ENCODE assay signal across 26 mouse cellular contexts in genomic region chr11:64673546-64673945, GRCm38 (mm10).
A peak's percentile ranks its signal among the peaks of the same experiment; 100 is the strongest.
DNase-seq lines count a peak whose midpoint lies in the region; ATAC-seq and TF ChIP-seq lines count a peak whose summit lies in the region.
"Had no signal": no experiment of that assay in that cellular context is flagged by ENCODE, and none has a peak within 500 bp of the region (broad histone marks: within the 10 kb centered on the region; RNA-seq: fewer than 3 reads in every experiment).

No protein-coding gene starts in this region.

- WGBS in hindbrain, postnatal 0 days, result 51% methylated on average over 4 of the region's 4 CpGs
- 48% methylated on average over 4 of the region's 4 CpGs for WGBS in hindbrain, embryonic 16.5 days
- WGBS in embryonic facial prominence, embryonic 14.5 days, result 31% methylated on average over 4 of the region's 4 CpGs
- 33% methylated on average over 4 of the region's 4 CpGs for WGBS in limb, embryonic 12.5 days
- WGBS in midbrain, embryonic 11.5 days, result 74% methylated on average over 4 of the region's 4 CpGs

- no peak for ATAC-seq in hindbrain, postnatal 0 days
- no peak for ATAC-seq in hindbrain, embryonic 16.5 days
- ATAC-seq in embryonic facial prominence, embryonic 14.5 days (ENCODE audit: low read depth), result no peak
- no peak for ATAC-seq in limb, embryonic 12.5 days (ENCODE audit: insufficient number of reproducible peaks, insufficient read depth, low FRiP score, low TSS enrichment, low read depth)
- no peak for ATAC-seq in midbrain, embryonic 11.5 days (ENCODE audit: low FRiP score)
- ATAC-seq: forebrain, embryonic 16.5 days; inflammation-experienced regulatory T-cells, adult 6 months; intestine, postnatal 0 days had no signal

- H3K36me3 ChIP-seq in hindbrain, postnatal 0 days (ENCODE audit: insufficient read depth, low read length), result no peaks in the 10 kb centered on the region
- H3K36me3 ChIP-seq in hindbrain, embryonic 16.5 days (ENCODE audit: control insufficient read depth, insufficient read depth, low read length), result no peaks in the 10 kb centered on the region
- H3K36me3 ChIP-seq in embryonic facial prominence, embryonic 14.5 days (ENCODE audit: control insufficient read depth, insufficient read depth, low read length), result no peaks in the 10 kb centered on the region
- no peaks in the 10 kb centered on the region for H3K36me3 ChIP-seq in limb, embryonic 12.5 days
- H3K36me3 ChIP-seq in midbrain, embryonic 11.5 days (ENCODE audit: control insufficient read depth, insufficient read depth, low read length), result no peaks in the 10 kb centered on the region
- H3K36me3 ChIP-seq: embryonic facial prominence, embryonic 13.5 days; forebrain, embryonic 10.5 days; heart, embryonic 15.5 days had no signal

- no peak for TF ChIP-seq CTCF in hindbrain, postnatal 0 days (IDR thresholded peaks at IDR 0.05; ENCODE audit: low read depth)

- no peak overlapping the region for H3K27ac ChIP-seq in hindbrain, postnatal 0 days
- no peak overlapping the region for H3K27ac ChIP-seq in hindbrain, embryonic 16.5 days (ENCODE audit: low read depth, low read length)
- H3K27ac ChIP-seq in embryonic facial prominence, embryonic 14.5 days (replicated peaks; ENCODE audit: low read depth, low read length), result no peak overlapping the region
- H3K27ac ChIP-seq in limb, embryonic 12.5 days, result 0 out of 2 replicates have a peak overlapping the region, but pooled peaks have one; percentile 29
- no peak overlapping the region for H3K27ac ChIP-seq in midbrain, embryonic 11.5 days (ENCODE audit: low read depth, low read length)
- H3K27ac ChIP-seq: embryonic facial prominence, embryonic 13.5 days; forebrain, embryonic 10.5 days; heart, adult 2 months; heart, embryonic 15.5 days; hindbrain, embryonic 14.5 days had no signal

- H3K9me3 ChIP-seq in hindbrain, postnatal 0 days (ENCODE audit: low read length), result no peaks in the 10 kb centered on the region
- H3K9me3 ChIP-seq in hindbrain, embryonic 16.5 days (ENCODE audit: control insufficient read depth, low read length), result no peaks in the 10 kb centered on the region
- H3K9me3 ChIP-seq in embryonic facial prominence, embryonic 14.5 days (ENCODE audit: control insufficient read depth, low read length), result peaks cover 16% of the 10 kb centered on the region
- H3K9me3 ChIP-seq in limb, embryonic 12.5 days, result peaks cover 11% of the 10 kb centered on the region
- no peaks in the 10 kb centered on the region; the same call in 1 of the 2 replicates for H3K9me3 ChIP-seq in midbrain, embryonic 11.5 days (ENCODE audit: control insufficient read depth, low read length)
- H3K9me3 ChIP-seq: heart, embryonic 15.5 days had no signal

- no peak overlapping the region for H3K4me3 ChIP-seq in hindbrain, postnatal 0 days (ENCODE audit: low read length)
- no peak overlapping the region for H3K4me3 ChIP-seq in hindbrain, embryonic 16.5 days (ENCODE audit: low read length)
- H3K4me3 ChIP-seq in embryonic facial prominence, embryonic 14.5 days (ENCODE audit: low read depth, low read length), result no peak overlapping the region
- no peak overlapping the region for H3K4me3 ChIP-seq in limb, embryonic 12.5 days (replicated peaks)
- no peak overlapping the region for H3K4me3 ChIP-seq in midbrain, embryonic 11.5 days (ENCODE audit: low read depth, low read length)
- H3K4me3 ChIP-seq: embryonic facial prominence, embryonic 13.5 days; erythroblast, embryonic 14.5 days; forebrain, embryonic 10.5 days; heart, adult 2 months; heart, embryonic 15.5 days had no signal

- H3K9ac ChIP-seq in hindbrain, postnatal 0 days (replicated peaks; ENCODE audit: low read length), result no peak overlapping the region
- no peak overlapping the region for H3K9ac ChIP-seq in hindbrain, embryonic 16.5 days (ENCODE audit: low read depth, low read length)
- H3K9ac ChIP-seq in embryonic facial prominence, embryonic 14.5 days (ENCODE audit: low read depth, low read length), result no peak overlapping the region
- H3K9ac ChIP-seq in limb, embryonic 12.5 days (replicated peaks), result no peak overlapping the region
- H3K9ac ChIP-seq in midbrain, embryonic 11.5 days (ENCODE audit: low read length), result no peak overlapping the region
- H3K9ac ChIP-seq: embryonic facial prominence, embryonic 13.5 days; heart, embryonic 15.5 days; hindbrain, embryonic 14.5 days had no signal

- no peak overlapping the region for H3K4me2 ChIP-seq in hindbrain, postnatal 0 days (ENCODE audit: low read depth, low read length)
- no peak overlapping the region for H3K4me2 ChIP-seq in hindbrain, embryonic 16.5 days (ENCODE audit: low read length)
- H3K4me2 ChIP-seq in embryonic facial prominence, embryonic 14.5 days (ENCODE audit: low read depth, low read length), result no peak overlapping the region
- no peak overlapping the region for H3K4me2 ChIP-seq in limb, embryonic 12.5 days
- H3K4me2 ChIP-seq in midbrain, embryonic 11.5 days, result no peak overlapping the region
- H3K4me2 ChIP-seq: embryonic facial prominence, embryonic 13.5 days; heart, embryonic 11.5 days; heart, embryonic 15.5 days; hindbrain, embryonic 14.5 days had no signal

- no peaks in the 10 kb centered on the region; the same call in 1 of the 2 replicates for H3K4me1 ChIP-seq in hindbrain, postnatal 0 days (ENCODE audit: insufficient read depth, low read length)
- H3K4me1 ChIP-seq in hindbrain, embryonic 16.5 days (ENCODE audit: control insufficient read depth, insufficient read depth, low read depth, low read length), result no peaks in the 10 kb centered on the region
- H3K4me1 ChIP-seq in embryonic facial prominence, embryonic 14.5 days (ENCODE audit: control insufficient read depth, insufficient read depth, low read length), result peaks cover 8% of the 10 kb centered on the region; the same call in 1 of the 2 replicates
- peaks cover 20% of the 10 kb centered on the region for H3K4me1 ChIP-seq in limb, embryonic 12.5 days (replicated peaks)
- no peaks in the 10 kb centered on the region for H3K4me1 ChIP-seq in midbrain, embryonic 11.5 days (ENCODE audit: control insufficient read depth, insufficient read depth, low read length)

- peak; percentile 12 for DNase-seq in hindbrain, postnatal 0 days (ENCODE audit: low spot score)
- peak; percentile 4 for DNase-seq in brain, adult 2 months (ENCODE audit: low read depth, low spot score)
- DNase-seq in embryonic facial prominence, embryonic 14.5 days (ENCODE audit: low spot score), result peak; percentile 31
- DNase-seq in adrenal gland, postnatal 4 days (ENCODE audit: low spot score in 2 of 2), result no peak
- DNase-seq in cerebellum, postnatal 14 days, result no peak
- no peak for DNase-seq in midbrain, embryonic 11.5 days (ENCODE audit: low spot score, missing footprints)
- DNase-seq: adrenal gland, adult 2 months; adrenal gland, postnatal 25 days; cerebellum, adult 11-12 months; cerebellum, adult 9-10 months; embryo, embryonic 11 days; gastrocnemius, postnatal 14 days; heart, adult 2 months; heart, postnatal 14 days had no signal

- H3K27me3 ChIP-seq in hindbrain, postnatal 0 days (ENCODE audit: insufficient read depth, low read length), result no peaks in the 10 kb centered on the region
- no peaks in the 10 kb centered on the region for H3K27me3 ChIP-seq in hindbrain, embryonic 16.5 days (replicated peaks; ENCODE audit: control insufficient read depth, insufficient read depth, low read length)
- no peaks in the 10 kb centered on the region for H3K27me3 ChIP-seq in embryonic facial prominence, embryonic 14.5 days (replicated peaks; ENCODE audit: control insufficient read depth, insufficient read depth, low read length)
- 0 out of 2 replicates have a peak, but pooled peaks cover 2% of the 10 kb centered on the region for H3K27me3 ChIP-seq in limb, embryonic 12.5 days
- no peaks in the 10 kb centered on the region for H3K27me3 ChIP-seq in midbrain, embryonic 11.5 days (ENCODE audit: control insufficient read depth, insufficient read depth, low read length)
- H3K27me3 ChIP-seq: CH12.LX; embryonic facial prominence, embryonic 13.5 days; heart, embryonic 15.5 days had no signal

Comparison
In these comparisons a context has a peak if more than half of its experiments do, and no peak if none do; other contexts are left out.
1. DNase-seq: peak in hindbrain, postnatal 0 days (single experiment), brain, adult 2 months (single experiment) and embryonic facial prominence, embryonic 14.5 days (single experiment); none in adrenal gland, postnatal 4 days (0 of 2), cerebellum, postnatal 14 days (0 of 2) and midbrain, embryonic 11.5 days (single experiment).